Mouse (Mus musculus): ENCODE results near the gene Plod3.

Gene Plod3

DNA sequence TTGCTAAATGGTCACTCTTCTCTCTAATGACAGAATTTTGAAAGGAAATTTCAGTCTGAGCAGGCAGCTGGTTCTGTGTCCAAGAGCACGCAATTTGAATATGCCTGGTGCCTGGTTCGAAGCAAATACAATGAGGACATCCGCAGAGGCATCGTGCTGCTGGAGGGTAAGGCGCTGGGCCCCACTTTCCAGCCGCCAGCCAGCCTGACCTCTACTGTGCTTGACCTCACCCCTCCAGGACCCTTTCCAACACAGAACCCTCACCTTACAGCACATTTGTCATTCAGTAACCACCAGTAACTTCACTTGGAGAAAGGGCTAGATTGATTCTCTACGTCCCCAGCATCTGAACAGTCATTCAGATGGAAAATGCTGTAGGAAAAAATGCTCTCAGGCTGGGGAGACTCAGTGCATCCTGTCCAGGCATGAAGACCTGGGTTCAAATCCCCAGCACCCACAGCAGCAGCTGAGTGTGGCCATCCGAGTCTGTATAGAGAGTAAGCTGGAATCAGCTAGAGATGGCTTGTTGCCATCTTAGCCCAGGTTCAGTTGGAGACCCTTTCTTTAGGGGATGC, 23.8 kb upstream of the Plod3 start:
- no peak for DNase-seq (ENCODE audit: low read depth, low spot score)

DNA sequence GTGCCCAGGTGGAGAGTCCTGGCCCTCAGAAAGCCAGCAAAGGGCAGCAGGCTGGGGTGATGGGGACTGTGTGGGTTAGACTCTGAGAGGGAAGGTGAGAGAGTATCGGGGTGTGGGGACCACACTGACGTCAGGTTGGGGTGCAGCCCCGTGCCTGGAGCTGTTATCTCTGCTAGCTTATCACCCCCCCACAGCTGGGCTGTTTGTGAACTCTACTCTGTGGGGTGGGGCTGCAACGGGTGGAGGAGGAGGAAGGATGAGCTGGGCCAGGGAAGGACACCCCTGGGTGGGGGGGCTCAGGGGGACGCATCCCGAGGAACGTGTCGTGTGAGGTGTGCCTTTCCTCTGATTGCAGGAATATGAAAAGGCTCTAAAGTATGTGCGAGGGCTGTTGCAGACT, 21.6 kb upstream of the Plod3 start:
- DNase-seq (ENCODE audit: low read depth, low spot score): no peak

DNA sequence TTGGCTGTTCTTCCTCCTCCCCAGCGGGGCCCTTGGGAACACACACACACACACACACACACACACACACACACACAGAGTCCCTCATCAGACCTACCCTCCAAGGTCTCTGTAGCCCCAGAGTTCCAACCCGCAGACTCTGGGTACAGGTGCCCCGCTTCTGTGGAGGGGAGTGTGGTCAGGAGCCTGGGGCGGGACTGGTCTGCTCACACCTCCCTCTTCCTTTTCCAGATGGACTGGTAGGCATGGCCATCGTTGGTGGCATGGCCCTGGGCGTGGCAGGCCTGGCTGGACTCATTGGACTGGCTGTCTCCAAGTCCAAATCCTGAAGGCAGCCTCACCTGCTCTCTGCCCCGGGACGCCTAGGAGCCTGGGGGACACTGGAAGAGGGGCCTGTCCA, 21.1 kb upstream of the Plod3 start:
- DNase-seq (ENCODE audit: low read depth, low spot score): no peak

DNA sequence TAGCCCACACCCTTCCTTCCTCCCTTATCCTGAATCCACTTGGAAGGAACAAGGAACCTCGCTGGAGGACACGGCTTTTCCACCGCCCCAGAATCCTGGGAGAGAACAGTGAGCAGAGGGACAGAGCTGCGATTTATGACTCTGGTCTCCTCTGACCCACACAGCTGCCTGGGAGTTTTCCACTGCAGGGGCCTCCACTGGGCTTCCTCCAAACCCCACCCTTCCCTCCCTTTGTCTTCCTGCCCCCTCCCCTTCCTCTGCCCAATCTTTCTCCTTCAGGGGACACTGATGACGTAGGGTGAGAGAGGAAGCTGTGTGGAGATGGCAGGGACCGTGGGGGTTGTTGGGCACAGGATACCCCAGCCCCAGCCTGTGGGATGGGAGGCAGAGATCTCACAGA, 20.5 kb upstream of the Plod3 start, which contains the start of gene Cldn15:
Cldn15 (plus strand) TSS at position 286 of the 400 bp plus-strand sequence.
- no peak for DNase-seq (ENCODE audit: low read depth, low spot score)

DNA sequence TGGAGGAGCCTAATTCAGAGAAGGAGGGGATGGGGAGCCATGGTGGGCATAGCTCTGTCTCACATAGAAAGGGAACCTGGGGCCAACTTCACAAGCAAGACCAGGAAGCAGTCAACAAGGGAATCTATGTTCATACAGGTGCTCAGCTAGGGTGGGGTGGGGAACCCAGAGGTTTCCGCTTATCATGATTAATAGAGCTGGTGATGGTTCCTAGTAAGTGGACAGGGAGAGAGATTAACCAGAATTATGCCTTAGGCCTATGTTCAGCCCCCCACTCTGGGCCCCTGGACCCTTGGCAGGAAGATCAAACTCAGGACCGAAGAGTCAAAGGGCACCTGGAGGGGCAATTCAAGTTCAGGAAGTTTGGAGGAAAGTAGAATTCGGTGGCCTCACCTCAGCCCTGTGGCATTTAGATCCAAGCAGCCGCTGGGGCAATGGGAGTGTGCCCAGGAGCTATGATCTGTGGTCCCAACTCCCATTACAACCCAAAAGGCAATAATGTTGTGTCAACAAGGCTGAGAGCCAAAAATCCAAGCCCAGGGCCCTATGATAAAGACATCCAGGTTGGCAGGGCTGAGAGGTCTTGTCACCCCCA, 19.9 kb upstream of the Plod3 start:
- DNase-seq (ENCODE audit: low read depth, low spot score): no peak

DNA sequence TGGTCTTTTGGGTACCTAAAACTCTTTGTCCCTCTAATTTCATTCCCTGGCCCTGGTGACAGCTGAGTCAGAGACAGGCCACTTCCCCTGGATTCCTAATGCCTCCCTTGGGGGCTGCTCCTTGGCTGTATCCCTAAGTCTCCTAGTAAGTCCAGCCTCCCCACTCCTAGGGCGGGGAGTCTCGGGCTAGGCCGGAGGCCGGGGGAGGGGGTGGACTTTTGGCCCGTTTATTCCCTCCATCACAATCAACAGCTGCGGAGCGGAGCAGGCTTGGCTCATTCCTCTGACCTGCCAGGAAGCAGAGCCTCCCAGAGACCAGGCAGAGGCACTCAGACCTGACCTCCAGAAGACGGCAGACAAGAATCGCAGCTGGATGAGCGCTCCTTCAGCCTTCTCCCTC, 19.2 kb upstream of the Plod3 start:
- no peak for DNase-seq (ENCODE audit: low read depth, low spot score)

DNA sequence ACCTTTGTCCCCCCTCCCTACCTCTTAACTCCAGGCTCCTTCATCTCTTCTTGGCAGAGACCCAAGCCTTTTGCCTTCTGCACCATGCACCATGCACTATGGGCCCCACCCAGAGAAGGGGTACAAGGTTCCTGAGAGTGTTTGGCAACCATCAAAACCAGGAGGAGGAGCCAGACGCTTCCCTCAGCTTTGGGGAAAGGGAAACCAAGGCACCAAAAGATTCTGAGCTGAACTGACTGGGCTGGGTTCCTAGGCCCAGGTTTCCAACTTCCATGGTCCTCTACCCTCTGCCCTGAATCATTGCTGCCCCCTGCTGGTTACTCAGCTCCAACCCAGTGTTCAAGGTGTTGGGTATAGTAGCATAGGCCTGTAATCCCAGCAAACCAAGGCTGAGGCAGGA, 16.1 kb upstream of the Plod3 start:
- DNase-seq (ENCODE audit: low read depth, low spot score): peak; percentile 67

DNA sequence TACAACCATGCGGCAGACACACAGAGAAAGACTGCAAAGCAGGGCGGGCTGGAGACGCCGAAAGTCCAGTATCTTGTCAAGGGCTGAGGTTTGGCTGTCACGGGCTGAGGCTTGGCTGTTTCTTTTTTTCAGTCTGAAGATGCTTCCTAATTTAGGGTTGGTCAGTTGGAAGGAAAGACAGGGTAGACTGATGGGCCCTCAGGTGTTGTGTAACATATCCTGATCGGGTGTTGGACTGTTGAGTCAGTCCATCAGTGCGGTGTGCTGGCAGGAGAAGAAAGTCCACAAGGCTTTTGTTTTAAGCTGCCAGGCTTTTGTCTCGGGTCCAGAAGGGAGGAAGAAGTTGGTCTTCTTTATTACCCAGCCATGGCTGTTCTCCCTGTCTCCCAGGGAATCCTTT, 13.1 kb upstream of the Plod3 start:
- no peak for DNase-seq (ENCODE audit: low read depth, low spot score)

DNA sequence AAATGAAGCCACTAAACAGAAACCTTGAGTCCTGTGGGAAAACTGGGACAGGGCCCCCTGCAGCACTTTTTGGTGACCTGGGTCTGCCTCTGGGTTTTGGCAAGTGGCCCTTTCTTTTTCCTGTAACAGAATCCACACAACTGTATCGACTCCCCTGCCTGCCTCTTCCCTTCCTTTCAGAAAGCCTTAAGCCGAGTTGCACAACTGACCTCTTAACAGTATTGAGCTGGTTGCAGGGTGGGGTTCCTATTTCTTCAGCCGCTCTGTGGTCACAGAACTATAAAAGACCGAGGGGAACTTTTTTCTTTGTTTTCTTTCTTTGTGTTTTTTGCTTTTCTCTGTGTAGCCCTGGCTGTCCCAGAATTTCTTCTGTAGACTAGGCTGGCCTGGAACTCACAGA, 9.1 kb upstream of the Plod3 start:
- DNase-seq (ENCODE audit: low read depth, low spot score): no peak

DNA sequence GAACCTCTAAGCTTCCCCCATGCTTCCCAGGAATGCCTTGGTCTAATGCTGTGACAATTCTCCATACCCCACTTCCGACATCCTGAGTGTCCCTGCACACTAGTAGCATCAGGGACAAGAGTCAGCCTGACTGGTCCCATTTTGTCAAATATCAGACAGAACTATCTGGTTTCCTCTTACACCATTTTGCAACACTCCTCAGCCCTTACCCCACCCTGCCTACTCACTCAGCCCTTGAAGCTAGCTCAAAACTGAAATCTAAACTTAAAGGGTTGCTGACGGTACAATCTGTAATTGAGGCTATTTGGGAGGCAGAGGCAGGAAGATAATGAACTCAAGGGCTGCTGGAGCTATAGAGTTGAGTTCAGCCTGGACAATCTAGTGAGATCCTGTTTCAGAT, 7.1 kb upstream of the Plod3 start:
- no peak for DNase-seq (ENCODE audit: low read depth, low spot score)

DNA sequence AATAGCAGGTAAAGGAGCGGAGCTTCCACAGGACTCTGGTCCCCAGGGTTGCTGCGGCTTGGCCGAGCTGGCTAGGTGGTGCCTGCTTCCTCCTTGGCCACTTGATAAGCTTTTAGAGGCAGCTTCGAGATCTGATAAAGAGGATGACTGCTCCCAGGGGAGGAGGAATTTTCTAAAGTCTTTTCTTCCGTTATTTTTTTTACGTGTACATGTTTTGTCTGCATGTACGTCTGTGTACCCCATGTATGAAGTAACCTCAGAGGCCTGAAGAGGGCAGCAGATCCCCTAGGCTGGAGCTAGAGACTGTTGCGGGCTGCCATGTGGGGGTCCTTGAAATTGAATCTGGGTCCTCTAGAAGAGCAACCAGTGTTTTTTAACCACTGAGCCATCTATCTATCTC, 5.8 kb upstream of the Plod3 start:
- no peak for DNase-seq (ENCODE audit: low read depth, low spot score)

DNA sequence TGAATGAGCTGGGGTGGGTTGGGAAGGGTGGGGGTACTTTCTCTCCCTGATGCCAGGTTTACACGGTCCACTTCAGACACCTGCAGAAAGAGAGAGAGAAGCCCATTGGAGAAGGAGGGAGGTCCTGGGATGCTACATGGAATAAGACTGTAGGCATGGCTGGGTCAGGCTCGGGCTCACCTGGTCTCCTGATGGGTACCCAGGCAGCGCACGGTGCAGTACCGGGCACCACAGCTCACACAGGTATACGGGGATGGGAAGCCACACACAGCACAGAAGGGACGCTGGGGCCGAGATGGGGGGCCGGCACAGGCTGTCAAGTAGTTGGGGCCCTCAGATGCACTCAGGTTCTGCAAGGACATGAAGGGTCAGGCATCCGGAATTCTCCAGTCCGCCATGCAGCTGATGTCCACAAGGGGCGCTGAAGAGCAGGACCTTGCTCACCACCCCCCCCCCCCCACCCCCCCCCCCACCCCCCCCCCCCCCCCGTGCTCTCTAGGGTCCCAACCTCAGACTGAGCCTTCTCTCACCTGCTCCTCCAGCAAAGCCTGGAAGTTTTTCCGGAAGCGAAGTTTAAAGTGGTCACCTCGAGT, 4.4 kb upstream of the Plod3 start:
- DNase-seq (ENCODE audit: low read depth, low spot score): peak; percentile 29

DNA sequence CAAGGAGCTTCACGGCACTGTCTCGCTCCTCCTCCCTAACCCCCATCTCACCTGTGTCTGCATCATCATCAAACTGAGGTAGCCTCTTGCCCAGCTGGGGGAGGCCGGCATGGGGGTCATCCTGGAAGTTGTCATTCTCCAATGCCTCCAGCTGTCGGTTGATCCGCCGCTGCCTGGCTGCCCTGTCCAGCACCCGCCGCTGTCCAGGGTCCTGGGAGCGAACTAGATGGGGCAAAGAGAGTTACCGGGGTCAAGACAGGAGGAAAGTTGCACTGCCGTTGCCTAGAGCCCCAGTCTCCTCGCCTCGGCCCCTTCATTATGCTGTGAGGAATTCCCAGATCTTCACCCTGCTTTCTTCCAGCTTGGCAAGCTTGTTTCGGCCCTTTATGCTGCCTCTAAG, 2.0 kb upstream of the Plod3 start:
- DNase-seq (ENCODE audit: low read depth, low spot score): no peak

DNA sequence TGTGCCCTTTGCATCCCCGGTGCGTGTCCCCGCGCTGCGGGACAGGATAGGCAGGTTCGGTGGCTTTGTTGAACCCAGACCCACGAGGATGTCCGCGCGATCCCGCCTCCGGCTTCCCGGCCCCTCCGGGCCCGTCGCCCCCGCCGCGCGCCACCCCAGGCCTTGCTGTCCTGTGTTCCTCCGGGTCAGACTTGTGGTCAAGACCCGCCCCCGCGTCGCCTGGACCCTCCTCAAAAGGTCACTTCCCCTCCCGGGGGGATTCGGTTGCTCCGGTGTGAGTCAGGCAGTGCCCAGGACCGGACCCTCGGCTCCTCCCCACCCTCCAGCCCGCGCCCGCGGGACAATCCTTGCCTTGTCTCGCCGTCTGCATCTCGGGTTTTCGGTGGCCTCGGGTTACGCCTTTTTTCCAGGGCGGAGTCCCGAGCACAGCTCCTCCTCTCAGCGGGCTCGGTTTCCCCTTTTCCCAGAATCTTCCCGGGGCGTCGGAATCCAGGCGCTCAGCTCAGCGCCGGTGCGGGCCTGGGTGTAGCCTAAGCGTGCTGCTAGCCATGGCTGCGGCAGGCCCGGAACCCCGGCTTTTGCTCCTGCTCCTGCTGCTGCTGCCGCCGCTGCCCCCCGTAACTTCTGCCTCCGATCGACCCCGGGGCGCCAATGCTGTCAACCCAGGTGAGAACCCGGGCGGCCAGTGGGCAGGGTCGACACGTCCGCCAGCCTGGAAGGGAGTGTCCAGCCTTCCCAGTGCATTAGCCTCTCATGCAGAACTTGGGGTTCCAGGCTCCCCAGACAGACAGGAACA, 517 bp downstream of the Plod3 start:
- peak; percentile 65 for DNase-seq (ENCODE audit: low read depth, low spot score)

DNA sequence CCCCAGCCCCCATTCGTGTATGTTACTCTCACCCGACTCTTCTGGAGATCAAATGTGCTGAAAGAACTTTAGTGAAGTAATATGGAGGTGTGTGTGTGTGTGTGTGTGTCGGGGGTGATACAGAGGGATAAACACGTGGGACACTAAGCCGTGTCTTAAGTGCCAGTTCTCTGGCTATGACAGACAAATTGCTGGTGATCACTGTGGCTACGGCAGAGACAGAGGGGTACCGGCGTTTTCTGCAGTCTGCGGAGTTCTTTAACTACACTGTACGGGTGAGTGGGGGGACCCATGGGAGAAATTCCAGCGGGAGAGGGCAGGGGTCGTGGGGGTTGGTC, 1.1 kb downstream of the Plod3 start, which contains the start of gene Znhit1:
Znhit1 (minus strand) TSS at position 88 of the 338 bp plus-strand sequence.
- no peak for DNase-seq (ENCODE audit: low read depth, low spot score)

DNA sequence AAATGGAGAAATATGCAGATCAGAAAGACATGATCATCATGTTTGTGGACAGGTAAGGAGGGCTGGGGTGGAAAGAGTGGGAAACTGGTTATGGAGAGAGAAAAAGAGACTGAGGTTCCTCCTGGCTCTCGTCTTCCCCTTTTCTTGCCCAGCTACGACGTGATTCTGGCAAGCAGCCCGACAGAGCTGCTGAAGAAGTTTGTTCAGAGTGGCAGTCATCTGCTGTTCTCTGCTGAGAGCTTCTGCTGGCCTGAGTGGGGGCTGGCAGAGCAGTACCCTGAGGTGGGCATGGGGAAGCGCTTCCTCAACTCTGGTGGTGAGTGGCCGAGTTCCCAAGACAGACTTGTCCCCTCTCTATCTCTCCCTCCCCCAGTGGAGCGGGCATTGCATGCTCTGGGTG, 1.6 kb downstream of the Plod3 start:
- DNase-seq (ENCODE audit: low read depth, low spot score): no peak

DNA sequence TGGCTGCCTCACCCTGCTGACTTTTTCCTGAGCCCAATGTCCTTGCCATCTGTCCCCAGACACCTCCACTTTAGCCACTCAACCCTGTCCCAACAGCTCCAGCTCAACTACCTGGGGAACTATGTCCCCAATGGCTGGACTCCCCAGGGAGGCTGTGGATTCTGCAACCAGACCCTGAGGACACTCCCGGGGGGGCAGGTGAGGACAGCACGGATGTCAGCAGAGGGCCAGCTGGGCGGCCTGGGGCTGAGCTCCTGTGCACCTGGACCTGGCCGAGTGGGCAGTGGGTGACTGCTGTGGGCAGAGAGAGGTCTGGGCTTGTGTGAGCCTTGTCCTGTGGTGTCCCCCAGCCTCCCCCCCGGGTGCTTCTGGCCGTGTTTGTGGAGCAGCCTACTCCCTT, 3.0 kb downstream of the Plod3 start:
- DNase-seq (ENCODE audit: low read depth, low spot score): no peak

DNA sequence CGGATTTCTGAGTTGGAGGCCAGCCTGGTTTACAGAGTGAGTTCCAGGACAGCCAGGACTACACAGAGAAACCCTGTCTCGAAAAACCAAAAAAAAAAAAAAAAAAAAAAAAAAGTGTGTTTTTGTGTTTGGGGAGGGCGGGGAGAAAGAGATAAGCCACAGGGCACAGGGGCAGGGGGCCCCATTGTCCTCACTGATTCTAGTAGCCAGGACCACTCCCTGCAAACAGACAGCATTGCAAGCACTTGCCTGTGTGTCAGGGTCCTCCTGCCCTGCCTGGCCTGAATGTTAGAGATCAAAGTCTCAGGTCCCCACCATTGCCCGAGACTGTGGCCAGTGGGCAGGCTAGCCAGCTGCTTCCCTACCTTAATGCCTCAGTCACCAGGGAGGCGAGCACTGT, 12.6 kb downstream of the Plod3 start:
- no peak for DNase-seq (ENCODE audit: low read depth, low spot score)

DNA sequence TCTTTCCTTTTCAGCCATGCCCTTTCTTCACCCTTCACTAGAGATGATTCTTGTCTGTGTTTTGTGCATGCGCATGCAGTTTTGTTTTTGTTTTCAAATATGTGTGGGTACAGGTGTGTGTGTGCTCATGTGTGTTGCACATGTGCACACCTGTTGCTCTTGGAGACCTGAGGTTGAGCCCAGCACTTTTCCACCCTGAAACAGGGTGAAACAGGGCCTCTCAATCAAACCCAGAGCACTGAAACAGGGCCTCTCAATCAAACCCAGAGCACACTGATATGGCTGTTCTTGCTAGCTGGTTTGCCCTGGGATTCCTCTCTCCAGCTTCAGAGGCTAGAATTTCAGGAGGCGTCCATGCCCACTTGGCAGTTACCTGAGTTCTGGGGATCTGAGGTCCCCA, 13.8 kb downstream of the Plod3 start:
- DNase-seq (ENCODE audit: low read depth, low spot score): no peak

DNA sequence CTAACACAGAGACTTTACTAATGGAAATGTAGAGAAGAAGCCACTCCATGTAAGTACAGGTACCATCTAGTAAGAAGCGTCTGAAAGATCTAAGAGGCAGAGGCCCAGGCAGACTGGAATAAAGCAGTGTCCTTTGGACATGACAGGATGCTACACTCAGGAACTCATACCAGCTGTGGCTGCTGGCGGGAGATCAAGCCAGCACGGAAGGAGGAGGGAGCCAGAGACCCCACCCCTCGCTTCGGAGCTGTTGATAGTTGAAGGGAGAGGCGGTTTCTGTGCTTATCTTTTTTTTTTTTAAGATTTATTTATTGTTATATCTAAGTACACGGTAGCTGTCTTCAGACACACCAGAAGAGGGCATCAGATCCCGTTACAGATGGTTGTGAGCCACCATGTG, 20.5 kb downstream of the Plod3 start:
- DNase-seq (ENCODE audit: low read depth, low spot score): no peak

DNA sequence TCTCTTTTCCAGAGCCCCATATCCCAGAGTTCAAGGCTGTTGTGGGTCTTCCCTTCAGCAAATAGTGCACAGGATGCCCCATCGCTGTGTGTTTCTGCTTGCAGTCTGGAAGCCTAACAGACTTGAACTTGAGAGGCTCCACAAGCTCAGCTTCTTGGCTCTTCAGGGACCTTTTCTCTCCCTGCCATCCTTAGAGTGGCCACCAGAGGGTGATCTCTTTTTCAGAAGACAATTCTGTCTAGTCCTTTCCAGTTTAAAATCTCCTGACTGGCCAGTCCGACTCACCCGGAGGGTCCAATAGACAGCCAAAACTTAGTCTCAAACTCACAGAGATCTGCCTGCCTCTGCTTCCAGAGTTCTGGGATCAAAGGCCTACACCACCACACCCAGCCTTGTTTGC, 23.2 kb downstream of the Plod3 start:
- DNase-seq (ENCODE audit: low read depth, low spot score): peak; percentile 29

DNA sequence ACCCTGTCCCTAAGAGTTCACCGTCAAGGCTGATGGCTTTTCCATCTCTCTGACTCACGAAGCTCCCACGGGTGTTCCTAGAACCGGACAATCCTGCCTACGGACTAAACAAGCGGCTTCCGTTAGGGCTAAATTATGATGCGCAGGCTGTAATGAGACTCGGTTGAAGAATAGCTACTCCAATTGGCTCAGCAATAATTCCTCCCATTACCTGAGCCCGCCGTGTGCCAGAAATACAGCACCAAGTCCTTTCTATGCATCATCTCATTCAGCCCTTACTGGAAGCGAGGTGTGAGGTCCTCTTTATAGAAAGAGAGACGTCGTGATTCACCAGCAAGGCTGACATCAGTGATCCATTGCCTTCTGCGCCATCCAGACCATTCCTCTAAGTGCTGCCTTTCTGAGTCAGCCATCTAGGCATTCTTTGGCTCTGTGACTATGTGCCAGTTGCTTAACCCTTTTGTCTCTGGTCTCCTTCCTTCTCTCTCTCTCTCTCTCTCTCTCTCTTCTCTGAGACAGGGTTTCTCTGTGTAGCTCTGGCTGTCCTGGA, 25.7 kb downstream of the Plod3 start:
- no peak for DNase-seq (ENCODE audit: low read depth, low spot score)

DNA sequence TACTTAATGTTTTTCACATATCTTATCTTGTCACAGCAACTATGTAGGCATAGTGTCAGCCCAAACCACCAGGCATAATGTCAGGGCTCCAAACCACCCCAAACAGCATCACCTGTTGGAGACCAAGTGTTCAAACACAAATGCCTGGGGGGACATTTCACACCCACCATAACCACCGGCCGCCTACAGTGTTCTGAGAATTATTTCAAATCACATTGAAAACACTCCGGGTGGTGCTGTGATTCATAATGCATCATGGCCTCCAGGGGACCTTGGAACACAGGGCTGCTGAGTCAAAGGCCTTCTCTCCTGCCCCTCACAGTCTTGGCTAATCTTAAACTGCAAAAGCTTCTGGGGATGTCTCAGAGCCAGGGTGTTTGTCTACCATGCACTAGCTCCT, 29.1 kb downstream of the Plod3 start:
- no peak for DNase-seq (ENCODE audit: low read depth, low spot score)
